Mouse (Mus musculus) layer of hippocampus, adult 18-20 months (tissue): ENCODE measurements around the gene Acnat1. TPM values are rescaled to one million over a fixed set of nuclear protein-coding genes. Genes with fewer than 3 reads are reported as not detected.
A peak's percentile ranks its signal among the peaks of the same experiment; 100 is the strongest.
"Not testable (repeated sequence)": the region's sequence is repeated elsewhere in the genome, so short reads cannot be mapped to it uniquely, and the experiment has no call there.

ENCODE experiments used
- DNase-seq, 2 experiments: peaks; one replicate each; pipeline ENCODE4 v3.0.0; 2022; ENCODE audit warnings: low spot score in 2 of 2
- long read RNA-seq: library from polyadenylated mRNA; stranded (forward); transcript quantifications from one replicate; pipeline ENCODE4 v2.0.0, GENCODE M21; 2021
- total RNA-seq, 2 experiments: library from RNA; stranded (reverse); gene quantifications; 2 replicates each; pipeline ENCODE4 v1.2.3; 2021

The Acnat1 gene
- not detected for total RNA-seq
- long read RNA-seq, result 0 reads

DNA sequence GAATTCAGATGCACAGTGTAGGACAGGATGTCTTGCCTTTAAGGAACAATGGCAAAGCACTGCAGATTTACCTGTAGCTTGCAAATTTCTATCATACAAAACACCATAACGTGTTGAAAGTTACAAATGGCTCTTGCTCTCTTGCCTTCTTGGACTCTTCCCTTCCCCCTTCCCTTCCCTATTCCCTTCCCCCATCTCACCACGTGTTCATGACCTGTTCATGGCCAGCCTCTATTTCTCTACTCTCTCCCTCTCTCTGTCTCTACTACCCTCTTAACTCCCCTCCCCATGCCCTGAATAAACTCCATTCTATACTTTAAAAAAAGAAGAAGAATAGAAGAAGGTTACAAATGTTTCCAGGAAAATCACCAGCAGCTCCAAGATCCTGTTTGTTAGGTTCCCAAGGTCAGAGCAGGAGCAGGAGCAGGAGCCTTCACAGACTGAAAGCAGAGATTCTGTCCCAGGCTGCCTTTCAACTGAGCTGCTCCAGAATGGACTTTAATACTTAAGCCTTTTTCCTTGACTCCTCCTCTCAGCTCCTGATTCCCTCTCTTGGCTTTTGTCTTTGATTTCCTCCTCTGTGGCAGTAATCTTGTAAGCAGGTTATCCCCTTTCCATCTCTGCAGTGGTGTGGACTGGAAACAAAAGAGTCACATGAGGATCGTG is at the start of gene Acnat1:
Gene Acnat1, minus strand, starts transcription at position 478 of the 666 bp plus-strand sequence.
- no peak for DNase-seq

DNA sequence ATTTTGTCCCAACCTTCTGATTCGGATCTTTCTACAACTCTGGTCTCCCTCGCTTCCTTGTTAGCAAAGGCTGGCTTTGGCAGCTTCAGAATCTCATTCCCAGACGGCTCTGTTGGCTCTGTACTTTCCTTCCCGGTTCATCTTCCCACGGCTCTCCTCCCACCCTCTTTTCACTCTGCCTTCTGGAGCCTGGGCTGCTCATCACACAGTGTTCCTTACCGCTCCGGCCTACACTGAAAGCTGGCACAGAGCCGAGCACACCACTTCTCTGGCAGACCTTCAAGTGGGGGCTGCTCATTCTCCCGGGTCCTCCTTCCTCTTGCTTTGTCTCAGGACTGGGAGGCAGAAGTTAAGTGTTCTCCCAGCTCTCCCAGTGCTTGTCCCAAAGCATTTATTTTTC is 48.9 kb upstream of the Acnat1 start:
- peak; percentile 86 to 93 for DNase-seq

DNA sequence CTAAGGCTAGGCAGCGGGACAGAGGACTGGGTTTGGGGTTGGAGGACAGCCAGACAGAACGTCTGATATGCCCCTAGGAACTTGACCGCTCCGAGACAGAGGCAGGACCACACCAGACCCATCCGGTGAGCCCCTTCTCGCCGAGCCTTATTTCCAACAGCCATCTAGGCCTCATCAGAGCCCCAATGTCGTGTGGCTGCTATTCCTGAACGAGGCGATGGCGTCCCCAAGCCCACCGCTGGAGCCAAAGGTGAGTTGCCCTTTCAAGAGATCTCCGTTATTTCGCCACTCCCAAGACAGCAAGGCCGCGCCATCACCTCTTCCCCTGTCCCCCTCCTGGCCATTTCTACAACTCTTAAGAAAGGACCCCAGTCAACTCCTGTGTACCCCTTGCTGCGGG is 47.6 kb upstream of the Acnat1 start:
- DNase-seq, result no peak

DNA sequence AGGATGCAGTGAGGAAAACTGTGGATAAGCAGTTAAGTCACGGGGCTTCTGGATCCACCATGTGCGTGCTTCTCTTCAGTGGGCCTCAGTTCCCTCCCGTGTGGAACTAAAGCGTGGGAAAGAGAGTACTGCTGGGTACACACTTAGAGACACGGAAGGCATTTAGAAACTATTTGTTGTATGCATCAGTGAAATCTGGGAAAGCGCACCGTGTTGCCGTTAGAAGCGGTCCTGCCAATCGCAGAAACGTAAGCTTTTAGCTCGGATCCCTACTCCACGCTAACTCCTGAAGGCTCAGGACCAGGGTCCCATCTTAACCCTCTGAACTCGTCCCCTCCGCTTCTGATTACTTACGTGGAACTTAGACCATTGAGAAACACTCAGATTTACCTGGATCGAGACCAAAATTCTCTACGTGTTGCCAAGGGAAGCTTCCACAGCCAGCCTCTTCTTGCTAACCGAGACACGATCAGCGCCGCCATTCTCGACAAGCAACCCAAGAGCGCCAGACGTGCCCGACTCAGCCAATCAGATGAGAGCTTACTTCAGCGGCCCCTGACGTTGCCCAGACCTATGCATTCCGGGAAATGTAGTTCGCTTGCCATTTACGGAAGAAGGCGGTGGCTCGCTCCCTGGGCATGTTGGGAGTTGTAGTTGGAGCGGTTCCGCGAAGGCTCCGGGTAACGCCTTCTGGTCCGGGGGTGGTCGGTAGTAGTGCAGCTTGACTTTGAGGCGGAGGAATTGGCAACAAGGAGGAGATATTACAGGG is 47.0 kb upstream of the Acnat1 start, which contains the start of the genes Mrpl50 and Zfp189:
Gene Mrpl50, minus strand, starts transcription at position 522 of the 769 bp plus-strand sequence.
Gene Zfp189, plus strand, starts transcription at position 605 of the 769 bp plus-strand sequence.
- DNase-seq, result peak; percentile 97 to 99

DNA sequence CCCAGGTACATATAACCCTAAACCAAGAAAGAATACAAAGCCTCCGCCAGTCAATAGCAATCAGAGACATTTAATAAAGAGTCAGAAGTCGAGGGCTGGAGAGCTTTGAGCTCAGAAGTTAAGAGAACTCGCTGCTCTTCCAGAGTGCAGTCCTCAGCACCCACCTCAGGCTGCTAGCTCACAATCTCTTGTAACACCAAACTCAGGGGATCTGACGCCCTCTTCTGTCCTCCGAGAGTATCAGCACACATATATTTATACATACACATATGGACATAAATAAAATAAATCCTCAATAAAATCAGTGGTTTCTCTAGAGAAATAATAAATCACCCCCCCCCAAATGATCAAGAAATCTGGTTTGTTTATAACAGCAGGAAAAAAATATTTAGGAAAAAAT is 45.8 kb upstream of the Acnat1 start:
- no peak for DNase-seq

DNA sequence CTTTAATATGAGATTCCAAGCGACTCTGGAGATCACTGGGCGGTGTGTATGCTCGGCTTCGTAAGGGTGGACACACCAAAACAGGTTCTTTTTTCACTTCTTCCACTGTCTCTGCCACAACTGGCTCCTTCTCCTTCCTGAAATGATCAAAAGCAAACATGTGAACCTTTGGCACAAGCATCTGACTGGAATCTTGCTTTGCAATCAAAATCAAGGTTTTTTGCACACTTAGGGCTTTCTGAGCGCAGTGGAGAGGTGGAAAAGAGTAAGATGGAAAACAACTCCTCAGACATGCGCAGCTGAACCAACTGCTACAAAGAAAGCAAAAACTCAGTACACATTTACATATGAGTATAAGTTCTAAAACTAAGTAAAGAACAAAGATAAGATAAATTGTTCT is 40.7 kb upstream of the Acnat1 start:
- DNase-seq, result no peak

DNA sequence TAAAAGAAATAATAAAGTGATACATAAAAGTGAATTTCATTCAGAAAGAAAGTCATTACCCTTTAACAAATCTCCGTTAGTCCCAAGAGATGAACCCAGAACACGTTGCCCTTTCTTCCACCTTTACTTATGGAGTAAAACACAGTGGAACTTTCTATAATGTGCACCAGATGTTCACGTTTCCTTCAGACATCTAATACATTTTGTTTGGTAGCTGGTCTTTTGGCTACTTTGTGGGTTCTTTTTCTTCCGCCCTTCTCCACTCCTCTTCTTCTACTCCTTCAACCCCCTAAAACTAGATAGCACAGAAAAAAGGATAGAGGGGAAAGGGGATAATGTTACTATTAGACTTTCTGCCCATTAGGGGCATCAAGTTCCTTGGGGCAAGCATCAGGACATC is 38.9 kb upstream of the Acnat1 start:
- no peak for DNase-seq

DNA sequence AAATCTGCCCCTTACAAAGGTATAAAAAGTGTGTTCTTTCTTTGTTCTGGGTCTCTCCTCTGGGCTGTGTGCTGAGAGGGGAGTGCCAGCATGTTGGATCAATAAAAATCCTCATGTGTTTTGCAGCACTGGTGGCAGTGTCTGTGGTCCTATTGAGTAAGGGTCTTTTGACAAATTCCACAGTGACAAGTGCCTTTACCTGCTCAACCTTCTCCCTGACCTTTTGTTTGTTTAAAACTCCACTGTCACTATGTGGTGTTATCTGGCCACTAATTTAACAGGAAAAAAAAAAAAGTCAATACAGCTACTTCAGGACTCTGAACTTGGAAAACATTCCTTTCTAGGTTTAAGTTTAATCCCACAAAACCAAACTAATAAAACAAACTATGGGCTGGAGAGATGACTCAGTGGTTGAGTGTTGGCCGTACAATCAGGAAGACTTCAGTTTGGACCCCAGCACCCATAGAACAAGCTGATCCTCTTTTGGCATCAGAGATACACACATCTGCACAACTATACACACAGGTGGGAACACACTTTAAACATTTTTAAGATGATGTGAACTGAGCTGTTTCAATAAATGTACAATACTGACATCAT is 36.6 kb upstream of the Acnat1 start:
- DNase-seq, result not testable (repeated sequence)

DNA sequence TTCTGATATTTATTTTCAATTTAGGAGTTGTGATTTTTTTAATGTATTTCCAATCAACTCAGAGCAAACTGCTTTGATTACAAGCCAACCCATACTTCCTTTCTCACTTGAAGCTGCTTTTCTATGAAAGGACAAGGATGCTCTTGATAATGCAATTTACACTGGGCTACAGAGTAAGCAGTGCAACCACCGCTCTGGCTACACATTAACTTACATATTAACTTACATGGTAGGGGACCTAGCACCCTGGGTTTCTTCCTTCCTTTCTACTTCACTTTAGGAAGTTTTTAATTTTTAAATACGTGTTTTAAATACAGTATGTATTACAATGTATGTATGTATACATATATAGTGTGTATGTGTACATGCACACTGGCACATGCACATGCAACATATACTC is 35.5 kb upstream of the Acnat1 start:
- DNase-seq, result no peak

DNA sequence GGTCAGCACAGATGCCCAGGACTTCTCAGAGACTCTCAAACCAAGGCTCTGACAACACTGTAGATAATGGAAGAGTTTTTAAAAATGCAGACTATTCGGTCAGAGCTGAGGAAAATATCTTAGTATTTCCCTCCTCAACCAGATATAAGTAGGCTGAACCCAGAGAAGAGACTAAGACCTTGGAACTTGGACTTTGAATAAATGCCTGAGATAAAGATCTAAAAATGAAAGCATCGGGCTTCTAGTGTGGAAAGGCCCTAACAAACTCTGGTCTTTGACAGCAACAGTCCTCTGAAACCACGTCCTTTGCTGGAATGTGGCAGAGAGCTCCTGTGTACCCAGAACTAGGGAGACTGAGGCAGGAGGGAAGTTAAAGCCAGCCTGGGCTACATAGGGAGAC is 32.7 kb upstream of the Acnat1 start, which contains the start of gene Baat:
Gene Baat, minus strand, starts transcription at position 172 of the 400 bp plus-strand sequence.
- DNase-seq, result no peak

DNA sequence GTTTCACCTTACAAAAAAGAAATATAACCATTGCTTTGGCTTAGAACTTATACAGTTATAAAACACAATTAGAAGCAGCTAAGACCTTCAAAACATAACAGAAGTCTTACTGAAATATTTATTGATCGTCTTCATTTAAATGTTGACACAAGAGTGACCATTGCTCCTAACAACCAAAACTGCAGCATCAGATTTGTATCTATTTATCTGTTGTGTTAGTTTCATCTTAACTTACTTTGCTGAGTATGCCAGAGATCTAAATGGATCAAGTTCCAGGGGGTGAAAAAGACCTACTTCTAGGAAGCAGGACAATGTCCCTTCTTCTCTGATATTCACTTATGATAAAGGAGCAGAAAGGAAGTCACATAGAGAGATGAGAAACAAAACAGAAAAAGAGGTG is 29.9 kb upstream of the Acnat1 start:
- no peak for DNase-seq

DNA sequence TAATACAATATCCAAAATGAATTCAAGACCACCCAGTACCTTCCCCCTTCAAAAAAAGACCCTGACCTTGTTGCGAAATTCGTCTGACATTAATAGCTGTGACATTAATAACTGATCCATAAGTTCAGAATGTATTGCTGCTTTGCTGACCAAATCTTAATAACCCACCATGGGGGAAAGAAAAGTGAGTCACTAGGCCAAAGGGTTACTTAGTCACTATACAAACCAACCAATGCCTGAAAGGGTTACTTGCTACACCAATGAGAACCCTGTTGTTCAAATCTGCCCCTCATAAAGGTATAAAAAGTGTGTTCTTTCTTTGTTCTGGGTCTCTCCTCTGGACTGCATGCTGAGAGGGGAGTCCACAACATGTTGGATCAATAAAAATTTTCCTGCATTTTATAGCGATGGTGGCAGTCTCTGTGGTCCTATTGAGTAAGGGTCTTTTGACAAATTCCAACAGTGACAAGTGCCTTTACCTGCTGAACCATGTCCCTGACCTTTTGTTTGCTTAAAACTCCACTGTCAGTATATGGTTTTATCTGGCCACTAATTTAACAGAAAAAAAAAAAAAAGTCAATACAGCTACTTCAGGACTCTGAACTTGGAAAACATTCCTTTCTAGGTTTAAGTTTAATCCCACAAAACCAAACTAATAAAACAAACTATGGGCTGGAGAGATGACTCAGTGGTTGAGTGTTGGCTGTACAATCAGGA is 12.4 kb upstream of the Acnat1 start:
- not testable (repeated sequence) for DNase-seq

DNA sequence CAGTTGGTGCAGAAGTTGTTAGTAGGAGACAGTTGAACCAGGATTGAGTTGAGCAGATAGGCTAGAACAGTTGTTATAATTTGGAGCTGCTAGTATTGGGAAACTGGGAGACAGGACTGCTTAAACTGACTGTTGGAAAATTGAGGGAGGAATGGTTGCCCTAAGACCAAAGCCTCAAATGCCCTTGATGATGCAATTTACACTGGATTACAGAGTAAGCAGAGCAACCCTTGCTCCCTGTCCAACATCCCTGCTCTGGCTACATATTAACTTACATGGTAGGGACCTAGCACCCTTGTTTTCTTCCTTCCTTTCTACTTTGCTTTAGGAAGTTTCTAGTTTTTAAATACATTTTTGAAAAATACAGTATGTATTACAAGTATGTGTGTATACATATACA is 11.7 kb upstream of the Acnat1 start:
- no peak for DNase-seq

DNA sequence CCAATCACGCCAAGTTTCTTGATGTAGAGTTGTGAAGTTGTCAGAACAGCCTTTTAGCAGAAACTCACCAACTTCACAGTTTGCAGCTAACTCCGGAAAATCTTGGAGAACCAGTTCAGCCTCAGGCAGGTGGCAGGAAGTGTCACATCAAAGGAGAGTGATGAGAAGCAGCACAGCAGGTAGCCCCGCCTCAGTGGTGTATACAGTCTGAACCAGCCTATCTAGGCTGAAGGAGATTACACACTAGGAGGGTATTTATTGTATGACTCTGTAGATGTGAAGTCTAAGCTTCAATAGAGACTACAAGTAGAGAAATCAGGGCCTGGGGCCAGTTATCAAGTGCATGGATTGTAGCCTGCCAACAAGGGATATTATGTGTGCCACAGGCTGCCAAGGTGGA is 7.2 kb upstream of the Acnat1 start:
- DNase-seq, result no peak

DNA sequence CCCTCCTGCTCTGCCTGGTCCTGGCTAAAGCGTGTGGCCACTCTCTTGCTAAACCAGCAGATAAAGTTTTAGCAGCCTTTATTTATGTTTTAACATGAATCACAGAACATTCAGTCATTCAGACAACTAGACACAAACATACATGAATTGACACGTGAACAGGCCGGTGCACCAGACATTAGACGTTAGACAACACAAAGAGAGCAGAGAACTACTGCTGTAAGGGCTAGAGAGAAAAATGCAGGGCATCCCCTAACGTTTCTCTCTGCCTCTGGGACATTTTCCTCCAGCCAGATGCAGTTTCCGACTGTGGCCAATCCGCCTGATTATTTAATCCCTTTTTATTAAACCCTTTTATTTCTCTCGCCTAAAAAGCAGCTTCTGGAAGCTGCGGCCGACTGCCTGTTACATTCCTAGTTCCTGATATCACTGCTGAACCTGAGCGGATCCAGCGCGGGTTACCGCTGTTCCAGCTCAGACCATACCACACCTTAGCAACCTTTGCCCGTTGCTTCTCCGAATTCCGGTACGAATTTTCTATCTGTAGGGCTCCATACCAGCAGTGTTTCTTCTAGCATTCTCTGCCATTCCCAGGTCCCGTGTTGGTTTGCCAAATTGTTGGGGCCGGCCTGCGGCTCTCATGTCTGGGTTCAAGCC is 6.5 kb upstream of the Acnat1 start:
- DNase-seq, result no peak

DNA sequence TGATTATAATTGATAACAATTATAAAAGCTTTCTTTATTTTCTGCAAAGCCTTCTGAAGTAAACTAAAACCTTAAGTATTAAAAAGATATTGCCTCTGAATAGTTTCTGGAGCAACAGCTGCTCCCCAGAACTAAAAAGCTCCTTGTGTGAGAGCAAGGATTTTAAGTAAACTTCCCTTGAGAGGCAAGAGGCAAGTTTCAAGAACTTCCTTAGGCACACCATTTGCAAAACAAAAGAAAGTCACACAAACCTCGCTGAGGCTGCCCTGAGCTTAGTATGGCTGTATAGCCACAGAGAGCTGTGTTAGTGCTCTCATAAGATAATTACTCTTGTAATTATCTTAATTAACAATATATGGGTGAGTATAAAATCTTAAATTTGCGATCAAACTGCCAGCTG is 5.3 kb upstream of the Acnat1 start:
- DNase-seq, result not testable (repeated sequence)

DNA sequence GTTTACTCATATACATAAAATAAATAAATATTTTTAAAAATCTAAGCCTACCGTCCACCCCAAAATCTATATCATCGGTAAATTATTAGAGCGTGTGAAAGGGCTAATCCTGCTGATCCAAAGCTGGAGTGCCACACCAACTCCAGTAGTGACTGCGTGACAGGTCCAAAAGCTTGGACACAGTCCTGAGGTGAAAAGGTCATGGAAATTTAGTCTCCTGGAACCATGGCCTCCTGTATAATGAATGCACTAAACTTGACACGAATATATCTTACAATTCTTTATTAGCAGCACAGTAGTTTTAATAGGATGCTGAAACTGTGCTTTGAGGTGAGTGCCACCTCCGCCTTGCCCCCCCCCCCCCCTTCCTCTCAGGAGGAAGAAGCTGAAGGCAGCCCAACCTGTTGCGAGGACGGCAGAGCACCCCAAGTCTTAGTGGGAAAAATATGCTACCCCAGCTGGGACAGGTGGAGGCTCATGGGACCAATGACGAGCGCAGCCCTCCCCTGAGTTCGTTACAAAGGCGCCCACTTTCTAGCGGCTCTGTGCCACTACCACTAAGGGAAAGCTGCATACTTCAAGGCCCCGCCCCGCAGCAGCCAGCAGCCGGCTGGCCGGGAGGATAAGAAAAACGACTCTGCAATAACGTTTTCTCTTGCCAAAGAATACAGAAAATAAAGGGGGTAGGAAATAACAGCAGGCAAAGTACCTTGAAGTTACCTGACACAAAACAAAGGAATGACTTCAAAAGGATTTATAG is 4.6 kb upstream of the Acnat1 start:
- no peak for DNase-seq

DNA sequence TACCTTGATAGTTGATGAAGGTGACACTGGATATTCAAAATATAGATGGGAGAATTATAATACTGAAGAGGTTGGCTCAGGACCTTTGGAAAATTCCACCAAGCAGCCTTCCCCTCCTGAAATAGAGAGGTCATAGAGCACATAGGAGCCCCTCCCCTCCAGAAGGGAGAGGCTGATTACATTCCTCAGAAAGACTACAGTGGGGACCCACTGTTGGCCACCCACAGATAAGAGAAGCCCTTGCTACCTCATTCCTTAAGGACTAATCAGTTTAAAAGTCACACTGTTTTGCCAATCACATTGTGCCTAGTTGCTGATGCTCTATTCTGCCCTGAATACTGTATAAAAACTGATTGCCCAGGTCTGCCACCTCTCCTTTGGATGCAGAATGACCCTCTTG is 871 bp upstream of the Acnat1 start:
- no peak for DNase-seq

DNA sequence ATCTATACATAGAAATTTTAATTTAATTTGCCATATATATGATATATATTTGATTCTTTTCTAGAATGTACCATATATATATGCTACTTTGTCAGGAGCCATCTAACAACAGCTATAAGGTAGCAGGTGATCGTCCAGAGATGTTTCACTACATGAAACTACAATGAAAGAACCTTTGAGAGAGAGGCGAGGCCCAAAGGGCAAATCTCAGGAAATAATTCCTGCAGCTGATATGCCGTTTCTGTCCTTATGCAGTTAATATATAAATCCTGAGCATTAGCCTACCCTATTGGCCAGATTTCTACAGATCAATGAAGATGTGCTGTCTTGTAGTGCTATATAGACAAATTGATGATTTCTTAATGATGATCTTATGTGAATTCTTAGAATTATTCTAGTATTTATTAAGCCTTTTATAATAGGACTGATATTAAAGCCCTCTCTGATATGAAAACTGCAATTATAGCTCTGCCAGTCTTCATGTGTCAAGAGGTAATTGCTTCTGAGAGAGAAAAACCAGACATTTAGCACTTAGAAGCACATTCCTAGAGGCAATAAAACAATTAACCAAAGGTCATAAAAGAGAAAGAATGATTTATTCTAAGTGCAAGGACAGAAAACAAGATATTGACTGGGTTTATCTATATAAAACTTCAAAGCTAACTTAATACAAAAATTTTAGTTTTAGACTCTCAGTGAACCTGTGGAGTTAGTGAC is 4.1 kb downstream of the Acnat1 start:
- no peak for DNase-seq

DNA sequence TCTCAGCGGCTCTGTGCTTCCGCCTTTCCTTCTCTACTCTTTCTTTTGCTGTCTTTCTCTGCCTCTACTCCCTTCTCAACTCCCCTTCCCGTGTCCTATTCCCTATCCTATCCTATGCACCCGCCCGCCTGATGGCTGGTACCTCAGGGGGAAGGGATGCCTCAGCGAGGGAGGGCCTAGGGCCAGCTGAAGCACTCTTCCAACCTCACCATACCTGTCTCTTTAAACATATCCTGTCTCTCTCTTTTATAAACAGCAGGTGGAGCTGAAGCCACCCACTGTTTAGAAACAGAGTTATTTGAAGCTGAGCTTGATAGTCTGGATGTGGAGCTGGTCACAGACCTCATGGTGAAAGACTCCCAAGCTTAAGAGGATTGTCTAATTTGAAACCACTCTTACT is 6.4 kb downstream of the Acnat1 start:
- no peak for DNase-seq
